Mouse (Mus musculus): ENCODE results near the gene Icmt. TPM values are rescaled to one million over a fixed set of nuclear protein-coding genes. Genes with fewer than 3 reads are reported as not detected.
A peak's percentile ranks its signal among the peaks of the same experiment; 100 is the strongest.

Gene Icmt
- polyA plus RNA-seq, 1 experiment from 2014 or later, result 19.3 TPM

DNA sequence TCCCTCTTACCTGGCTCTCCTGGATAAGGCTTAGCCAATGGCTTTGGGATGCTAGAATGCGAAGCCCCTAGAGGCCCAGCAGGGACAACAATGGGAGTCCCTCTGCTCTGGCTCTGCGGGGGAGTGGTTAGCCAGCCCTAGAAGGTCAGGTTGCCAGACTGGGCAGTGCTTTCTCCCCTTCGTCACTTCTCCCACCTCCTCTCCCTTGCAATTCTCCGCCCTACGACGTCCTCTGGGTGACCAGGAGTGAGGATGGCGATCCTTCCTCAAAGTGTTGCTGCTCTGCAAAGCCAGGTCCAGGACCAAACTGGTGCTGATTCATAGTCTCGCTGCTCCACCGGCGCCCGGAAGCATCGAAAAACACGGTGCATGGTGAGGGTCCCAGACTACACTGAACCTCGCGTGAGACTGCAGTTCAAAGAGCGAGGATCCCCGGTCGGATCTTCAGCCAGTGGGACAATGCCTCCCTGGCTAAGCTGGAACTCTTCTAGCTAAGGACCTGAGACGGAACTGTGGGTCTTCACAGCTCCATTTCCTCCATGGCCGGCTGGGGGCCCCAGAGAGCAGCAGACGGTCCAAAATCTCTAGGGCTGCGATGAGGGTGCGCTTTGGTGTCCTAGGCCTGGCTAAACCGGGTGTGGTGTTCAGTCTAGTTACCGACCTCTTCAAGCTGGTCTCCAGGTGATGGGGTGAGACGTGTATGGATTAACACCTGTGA lies 21.6 kb downstream of the Icmt start, which contains the start of gene Rnf207:
Rnf207 (minus strand) TSS at position 477 of the 718 bp plus-strand sequence.
- WGBS, result 3% methylated on average over 26 of the region's 26 CpGs
- peaks cover 26% of the 10 kb centered on the region for H3K4me1 ChIP-seq (ENCODE audit: control insufficient read depth, insufficient read depth, low read length)
- ATAC-seq (replicated peaks; ENCODE audit: extremely low read depth, insufficient read depth, low FRiP score), result peak; percentile 73

DNA sequence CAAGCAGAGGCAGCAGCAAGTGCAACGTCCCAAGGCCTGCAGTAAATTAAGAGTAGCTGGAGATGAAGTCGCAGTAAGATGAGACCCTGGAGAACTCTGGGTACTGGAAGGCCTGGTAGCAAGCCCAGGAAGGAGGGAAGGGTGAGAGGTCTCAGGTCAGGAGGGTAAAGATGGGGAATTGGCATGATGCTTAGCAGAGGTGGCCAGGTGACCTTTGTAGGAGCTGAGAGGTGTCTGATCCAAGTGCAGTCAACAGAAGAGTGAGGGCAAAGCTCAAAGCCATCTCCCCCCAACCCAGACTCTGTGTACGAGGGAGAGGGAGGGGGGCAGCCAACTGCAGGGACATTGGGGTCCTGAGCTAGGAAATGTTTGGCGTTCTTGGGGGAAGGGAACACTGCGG lies 24.4 kb downstream of the Icmt start:
- ATAC-seq (replicated peaks; ENCODE audit: extremely low read depth, insufficient read depth, low FRiP score), result no peak
- Histone ChIP-seq H3K4me2 (ENCODE audit: low read depth, low read length) (no peak overlapping the region), H3K9me3 (replicated peaks; ENCODE audit: control insufficient read depth, low read length) (no peaks in the 10 kb centered on the region), H3K36me3 (ENCODE audit: control insufficient read depth, insufficient read depth) (no peaks in the 10 kb centered on the region), H3K27ac (ENCODE audit: low read length) (no peak overlapping the region), H3K4me3 (ENCODE audit: low read length) (no peak overlapping the region), H3K27me3 (ENCODE audit: control insufficient read depth, insufficient read depth, low read length) (peaks cover 5% of the 10 kb centered on the region), H3K9ac (ENCODE audit: low read length) (no peak overlapping the region), H3K4me1 (ENCODE audit: control insufficient read depth, insufficient read depth, low read length) (peaks cover 10% of the 10 kb centered on the region)
- WGBS, result 58% methylated on average over 5 of the region's 5 CpGs

More for the DNA sequence above, 21.6 kb downstream of the Icmt start, which contains the start of gene Rnf207:
- H3K27me3 ChIP-seq (ENCODE audit: control insufficient read depth, insufficient read depth, low read length), result peaks cover 27% of the 10 kb centered on the region
- H3K4me2 ChIP-seq (ENCODE audit: low read depth, low read length), result peak within 1 kb of the TSS; percentile 81
- peak within 1 kb of the TSS; percentile 82 for H3K9ac ChIP-seq (ENCODE audit: low read length)
- peak within 1 kb of the TSS; percentile 100 for H3K27ac ChIP-seq (ENCODE audit: low read length)
- H3K9me3 ChIP-seq (replicated peaks; ENCODE audit: control insufficient read depth, low read length), result no peaks in the 10 kb centered on the region
- no peaks in the 10 kb centered on the region for H3K36me3 ChIP-seq (ENCODE audit: control insufficient read depth, insufficient read depth)
- H3K4me3 ChIP-seq (ENCODE audit: low read length), result peak within 1 kb of the TSS; percentile 62

DNA sequence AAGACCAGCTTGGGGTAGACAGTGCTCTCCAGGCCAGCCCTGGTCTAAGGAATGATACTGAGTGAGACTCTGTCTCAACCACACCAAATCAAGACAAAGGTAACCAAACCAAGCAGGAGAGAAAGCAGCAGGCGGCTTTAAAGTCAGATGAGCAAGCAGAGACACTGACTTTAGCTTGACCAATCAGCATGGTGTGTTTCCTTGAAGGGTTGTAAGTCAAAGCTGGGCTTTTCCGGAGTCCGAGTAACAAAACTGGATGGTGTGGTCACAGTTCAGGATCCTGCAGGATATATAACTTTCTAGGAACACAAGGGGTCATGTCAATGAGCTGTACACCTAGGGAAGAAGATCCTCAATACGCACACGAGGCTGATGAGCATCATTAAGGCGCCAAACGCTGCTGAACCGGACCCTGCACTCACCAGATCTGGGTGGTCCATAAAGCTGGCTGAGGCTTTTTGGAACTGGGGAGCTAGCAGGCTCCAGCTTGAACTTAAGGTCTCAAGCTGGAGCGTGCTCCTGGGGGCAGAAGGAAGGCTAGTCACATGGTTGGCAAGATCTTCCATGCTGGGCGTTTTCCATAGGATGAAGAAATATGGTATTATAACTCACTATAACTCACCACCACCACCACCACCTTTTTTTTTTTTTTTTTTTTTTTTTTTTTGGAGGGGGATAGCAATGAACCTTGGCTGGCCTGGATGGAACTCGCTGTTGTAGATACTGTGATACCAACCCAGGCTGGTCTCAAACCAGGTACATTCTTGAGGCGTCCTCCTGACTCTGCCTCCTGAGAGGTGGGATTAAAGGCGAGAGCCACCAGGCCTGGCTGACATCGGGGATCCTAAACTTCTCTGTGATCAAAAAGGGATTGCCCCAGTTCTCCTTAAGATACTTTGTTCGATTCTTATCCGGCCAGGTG lies 27.9 kb downstream of the Icmt start:
- Histone ChIP-seq H3K9ac (ENCODE audit: low read length) (peak overlapping the region; percentile 66), H3K27ac (ENCODE audit: low read length) (peak overlapping the region; percentile 47), H3K4me2 (ENCODE audit: low read depth, low read length) (peak overlapping the region; percentile 61), H3K9me3 (replicated peaks; ENCODE audit: control insufficient read depth, low read length) (no peaks in the 10 kb centered on the region), H3K4me1 (ENCODE audit: control insufficient read depth, insufficient read depth, low read length) (peaks cover 19% of the 10 kb centered on the region), H3K36me3 (ENCODE audit: control insufficient read depth, insufficient read depth) (peaks cover 17% of the 10 kb centered on the region), H3K27me3 (ENCODE audit: control insufficient read depth, insufficient read depth, low read length) (no peaks in the 10 kb centered on the region), H3K4me3 (ENCODE audit: low read length) (peak overlapping the region; percentile 83)
- ATAC-seq (replicated peaks; ENCODE audit: extremely low read depth, insufficient read depth, low FRiP score), result peak; percentile 15
- WGBS, result 43% methylated on average over 16 of the region's 16 CpGs

DNA sequence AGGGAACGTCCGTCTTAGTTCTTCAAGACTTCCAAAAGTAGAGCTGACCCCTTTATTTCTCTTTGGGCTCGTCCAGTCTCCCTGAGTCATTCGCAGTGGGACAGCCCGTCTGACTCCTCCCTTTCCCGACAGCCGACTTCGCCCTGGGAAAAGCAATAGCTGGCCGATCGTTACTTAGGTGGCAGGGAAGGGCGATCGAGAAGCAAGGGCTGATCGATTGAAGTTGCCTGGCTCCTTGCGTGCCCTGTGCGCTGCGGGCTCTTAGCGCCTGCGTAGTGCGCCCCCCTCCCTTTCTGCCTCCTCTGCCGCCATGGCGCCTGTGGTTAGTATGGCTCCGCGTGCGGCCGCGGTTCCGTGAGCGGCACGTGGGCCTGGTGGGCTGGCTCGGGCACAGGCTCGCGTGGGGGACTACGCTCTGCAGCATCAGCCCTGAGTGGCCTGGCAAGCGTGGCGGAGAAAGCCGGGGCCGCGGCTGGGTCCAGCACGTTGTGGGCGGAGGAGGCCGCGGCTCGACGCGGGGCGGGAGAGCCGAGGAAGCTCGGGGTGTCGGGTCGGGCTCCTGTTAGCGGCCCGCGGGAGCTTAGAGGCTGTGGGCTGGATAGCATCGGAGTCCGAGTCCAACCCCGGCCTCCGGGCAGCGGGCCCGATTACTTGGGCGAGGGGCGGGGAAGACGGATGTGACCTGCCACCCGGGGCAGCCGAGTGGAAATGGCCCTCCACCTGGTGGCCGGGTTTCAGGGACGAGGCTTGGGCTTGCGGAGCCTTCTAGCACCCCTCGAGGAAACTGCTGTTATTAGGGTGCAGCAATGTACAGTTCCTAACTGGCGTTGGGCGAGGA lies 28.8 kb downstream of the Icmt start, which contains the start of gene Rpl22:
Rpl22 (plus strand) TSS at position 169 of the 838 bp plus-strand sequence.
- Histone ChIP-seq H3K27ac (ENCODE audit: low read length) (peak within 1 kb of the TSS; percentile 72), H3K9me3 (replicated peaks; ENCODE audit: control insufficient read depth, low read length) (no peaks in the 10 kb centered on the region), H3K9ac (ENCODE audit: low read length) (peak within 1 kb of the TSS; percentile 92), H3K27me3 (ENCODE audit: control insufficient read depth, insufficient read depth, low read length) (no peaks in the 10 kb centered on the region), H3K36me3 (ENCODE audit: control insufficient read depth, insufficient read depth) (peaks cover 26% of the 10 kb centered on the region), H3K4me2 (ENCODE audit: low read depth, low read length) (peak within 1 kb of the TSS; percentile 96), H3K4me1 (ENCODE audit: control insufficient read depth, insufficient read depth, low read length) (peaks cover 19% of the 10 kb centered on the region), H3K4me3 (ENCODE audit: low read length) (peak within 1 kb of the TSS; percentile 83)
- peak; percentile 94 for ATAC-seq (replicated peaks; ENCODE audit: extremely low read depth, insufficient read depth, low FRiP score)
- WGBS, result under 1% methylated on average over 70 of the region's 70 CpGs

DNA sequence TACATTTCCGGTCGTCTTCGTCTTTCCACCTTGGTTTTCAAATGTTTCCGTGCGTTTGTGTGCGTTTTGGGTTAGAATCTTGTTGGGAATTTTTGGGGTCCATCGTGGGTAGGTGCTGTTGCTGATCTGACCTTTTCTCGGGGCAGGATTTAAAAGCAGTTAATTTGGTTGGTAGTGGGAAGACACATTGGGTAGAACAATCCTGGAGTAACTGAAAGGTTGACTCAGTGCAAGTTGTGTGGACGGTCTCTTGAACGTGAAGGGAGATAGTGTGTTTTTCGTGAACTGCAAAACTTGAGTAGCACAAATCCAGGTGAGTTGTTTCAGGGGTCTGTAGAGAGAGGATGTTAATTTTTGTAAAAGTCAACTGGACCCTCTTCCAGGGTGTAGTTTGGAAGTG lies 29.5 kb downstream of the Icmt start:
- no peak overlapping the region for H3K27ac ChIP-seq (ENCODE audit: low read length)
- 2% methylated on average over 11 of the region's 11 CpGs for WGBS
- ATAC-seq (replicated peaks; ENCODE audit: extremely low read depth, insufficient read depth, low FRiP score), result no peak

DNA sequence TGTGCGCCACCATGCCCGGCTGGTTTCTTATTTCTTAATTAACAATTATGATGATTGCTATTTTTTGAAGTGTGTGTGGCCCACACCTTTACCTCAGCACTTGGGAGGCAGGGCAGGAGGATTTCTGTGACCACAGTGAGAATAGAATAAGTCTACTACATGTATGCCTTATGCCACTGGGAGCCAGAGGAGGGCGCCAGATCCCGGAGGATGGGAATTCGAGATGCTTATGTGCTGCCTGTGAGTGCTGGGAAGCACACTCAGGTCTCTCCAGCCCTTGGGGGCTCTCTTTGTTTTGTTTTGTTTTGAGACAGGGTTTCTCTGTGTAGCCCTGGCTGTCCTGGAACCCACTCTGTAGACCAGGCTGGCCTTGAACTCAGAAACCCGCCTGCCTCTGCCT lies 31.7 kb downstream of the Icmt start:
- H3K36me3 ChIP-seq (ENCODE audit: control insufficient read depth, insufficient read depth), result peaks cover 44% of the 10 kb centered on the region
- no peak for ATAC-seq (replicated peaks; ENCODE audit: extremely low read depth, insufficient read depth, low FRiP score)
- H3K9me3 ChIP-seq (replicated peaks; ENCODE audit: control insufficient read depth, low read length), result no peaks in the 10 kb centered on the region

More for the DNA sequence above, 29.5 kb downstream of the Icmt start:
- Histone ChIP-seq H3K4me3 (ENCODE audit: low read length) (peak overlapping the region; percentile 83), H3K4me1 (ENCODE audit: control insufficient read depth, insufficient read depth, low read length) (peaks cover 19% of the 10 kb centered on the region), H3K9me3 (replicated peaks; ENCODE audit: control insufficient read depth, low read length) (no peaks in the 10 kb centered on the region), H3K9ac (ENCODE audit: low read length) (peak overlapping the region; percentile 92), H3K36me3 (ENCODE audit: control insufficient read depth, insufficient read depth) (peaks cover 33% of the 10 kb centered on the region), H3K27me3 (ENCODE audit: control insufficient read depth, insufficient read depth, low read length) (no peaks in the 10 kb centered on the region), H3K4me2 (ENCODE audit: low read depth, low read length) (peak overlapping the region; percentile 96)

DNA sequence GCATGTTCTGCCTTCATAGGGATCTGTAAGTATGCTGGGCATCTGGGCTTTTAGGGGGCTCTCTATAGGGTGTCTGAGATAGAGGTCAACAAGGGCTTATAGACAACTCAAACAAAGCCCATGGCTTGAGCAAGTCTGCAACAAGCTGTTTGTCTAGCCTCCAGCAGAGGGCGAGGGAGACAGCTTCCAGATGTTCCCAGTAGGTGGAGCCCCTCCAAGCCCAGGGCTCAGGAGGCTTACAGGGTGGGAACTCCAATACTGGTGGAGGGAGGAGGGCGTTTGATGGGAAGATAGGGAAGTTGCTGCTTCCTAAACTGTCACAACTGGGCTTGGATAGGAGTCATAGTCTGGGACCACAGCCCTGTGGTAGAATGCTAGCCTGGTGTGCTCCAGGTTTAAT lies 35.9 kb downstream of the Icmt start:
- H3K9me3 ChIP-seq (replicated peaks; ENCODE audit: control insufficient read depth, low read length), result no peaks in the 10 kb centered on the region
- no peak overlapping the region for H3K27ac ChIP-seq (ENCODE audit: low read length)
- H3K4me2 ChIP-seq (ENCODE audit: low read depth, low read length), result no peak overlapping the region
- 40% methylated on average over 2 of the region's 2 CpGs for WGBS
- 0 out of 2 replicates have a peak, but pooled peaks cover 2% of the 10 kb centered on the region for H3K4me1 ChIP-seq (ENCODE audit: control insufficient read depth, insufficient read depth, low read length)
- H3K27me3 ChIP-seq (ENCODE audit: control insufficient read depth, insufficient read depth, low read length), result peaks cover 12% of the 10 kb centered on the region
- H3K4me3 ChIP-seq (ENCODE audit: low read length), result no peak overlapping the region
- H3K36me3 ChIP-seq (ENCODE audit: control insufficient read depth, insufficient read depth), result peaks cover 60% of the 10 kb centered on the region
- ATAC-seq (replicated peaks; ENCODE audit: extremely low read depth, insufficient read depth, low FRiP score), result peak; percentile 47
- H3K9ac ChIP-seq (ENCODE audit: low read length), result no peak overlapping the region

More for the DNA sequence above, 31.7 kb downstream of the Icmt start:
- H3K9ac ChIP-seq (ENCODE audit: low read length), result no peak overlapping the region
- H3K4me2 ChIP-seq (ENCODE audit: low read depth, low read length), result no peak overlapping the region
- H3K27ac ChIP-seq (ENCODE audit: low read length), result no peak overlapping the region
- WGBS, result 79% methylated on average over 6 of the region's 6 CpGs
- H3K27me3 ChIP-seq (ENCODE audit: control insufficient read depth, insufficient read depth, low read length), result no peaks in the 10 kb centered on the region
- H3K4me3 ChIP-seq (ENCODE audit: low read length), result no peak overlapping the region
- H3K4me1 ChIP-seq (ENCODE audit: control insufficient read depth, insufficient read depth, low read length), result peaks cover 19% of the 10 kb centered on the region

DNA sequence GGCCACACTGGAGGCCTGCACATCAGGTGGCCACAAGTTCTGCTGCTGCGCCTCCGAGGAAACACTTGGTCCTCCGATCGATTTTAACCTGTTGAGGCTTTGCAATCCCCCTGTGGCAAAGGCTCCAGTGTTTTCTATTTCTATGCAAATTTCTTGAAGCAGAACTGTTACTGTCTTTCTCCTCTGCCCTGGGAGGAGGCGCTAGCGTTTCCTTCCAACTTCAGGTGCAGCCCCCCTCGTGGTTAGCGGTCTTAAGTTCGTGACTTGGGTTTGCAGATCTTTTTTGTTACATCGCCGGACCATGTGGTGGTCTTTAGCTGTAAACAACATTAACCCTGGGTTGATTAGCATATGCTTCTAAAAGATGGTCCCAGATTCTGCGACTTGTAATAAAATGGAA lies 36.6 kb downstream of the Icmt start:
- ATAC-seq (replicated peaks; ENCODE audit: extremely low read depth, insufficient read depth, low FRiP score), result no peak
- no peaks in the 10 kb centered on the region for H3K9me3 ChIP-seq (replicated peaks; ENCODE audit: control insufficient read depth, low read length)
- H3K27ac ChIP-seq (ENCODE audit: low read length), result no peak overlapping the region
- no peak overlapping the region for H3K4me3 ChIP-seq (ENCODE audit: low read length)
- H3K27me3 ChIP-seq (ENCODE audit: control insufficient read depth, insufficient read depth, low read length), result peaks cover 18% of the 10 kb centered on the region
- H3K4me1 ChIP-seq (ENCODE audit: control insufficient read depth, insufficient read depth, low read length), result peaks cover 2% of the 10 kb centered on the region
- no peak overlapping the region for H3K9ac ChIP-seq (ENCODE audit: low read length)
- 93% methylated on average over 12 of the region's 12 CpGs for WGBS
- no peak overlapping the region for H3K4me2 ChIP-seq (ENCODE audit: low read depth, low read length)
- peaks cover 56% of the 10 kb centered on the region for H3K36me3 ChIP-seq (ENCODE audit: control insufficient read depth, insufficient read depth)

Data from heart, embryonic 16.5 days (tissue).